Mouse (Mus musculus): ENCODE data around the gene Actr6. TPM values are rescaled to one million over a fixed set of nuclear protein-coding genes. Genes with fewer than 3 reads are reported as not detected.

Gene Actr6
- polyA plus RNA-seq, 1 experiment = 18.3 TPM

DNA sequence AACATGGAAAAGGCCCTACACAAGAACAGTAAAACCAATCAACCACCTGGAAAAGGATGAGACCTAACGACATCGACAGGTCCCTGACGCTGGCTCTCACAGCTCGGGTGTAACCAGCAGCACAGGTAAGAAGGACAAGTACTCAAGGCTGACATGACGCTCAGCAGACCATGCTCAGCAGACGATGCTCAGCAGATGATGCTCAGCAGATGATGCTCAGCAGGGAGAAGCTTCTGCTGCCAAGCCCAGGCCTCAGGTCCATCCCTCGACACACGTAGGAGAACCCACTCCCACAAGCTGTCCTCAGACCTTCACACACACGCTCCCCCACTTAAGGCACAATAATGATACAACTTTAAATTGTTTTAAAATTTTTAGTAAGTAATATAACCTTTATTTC, 66.4 kb downstream of the Actr6 start:
- no peak for TF ChIP-seq CTCF (IDR thresholded peaks at IDR 0.05; ENCODE audit: extremely low read depth, insufficient read depth, low read length)
- TF ChIP-seq POLR2A (IDR thresholded peaks at IDR 0.05; ENCODE audit: extremely low read depth, insufficient read depth, low read length) = no peak
- no peak overlapping the region for H3K4me3 ChIP-seq (ENCODE audit: insufficient read depth, low read length)
- H3K27ac ChIP-seq (ENCODE audit: insufficient read depth, low read length) = no peak overlapping the region
- peaks cover 4% of the 10 kb centered on the region; the same call in 1 of the 2 replicates for H3K4me1 ChIP-seq (ENCODE audit: control insufficient read depth, insufficient read depth, low read length)

- Histone ChIP-seq H3K27ac (ENCODE audit: insufficient read depth, low read length) (no peak overlapping the region), H3K4me3 (ENCODE audit: insufficient read depth, low read length) (no peak overlapping the region), H3K4me1 (ENCODE audit: control insufficient read depth, insufficient read depth, low read length) (peaks cover 2% of the 10 kb centered on the region; the same call in 1 of the 2 replicates)
- TF ChIP-seq CTCF (IDR thresholded peaks at IDR 0.05; ENCODE audit: extremely low read depth, insufficient read depth, low read length) (no peak), POLR2A (IDR thresholded peaks at IDR 0.05; ENCODE audit: extremely low read depth, insufficient read depth, low read length) (no peak)
Measured at GRCm38 (mm10) chr10:89664977-89665645, 67.0 kb downstream of the Actr6 start.

Other genes starting within 250 kb of the Actr6 start
- 0.08 and 0.11 TPM in 2 replicates for gene Nr1h4, start 198.7 kb downstream of the Actr6 start, polyA plus RNA-seq (2012; rRNA removed)
- gene Slc17a8, start 111.0 kb downstream of the Actr6 start, polyA plus RNA-seq (2012; rRNA removed) = 0.98 and 1.1 TPM in 2 replicates
- 25.7 and 26.0 TPM in 2 replicates for gene Scyl2, start 46.0 kb downstream of the Actr6 start, polyA plus RNA-seq (2012; rRNA removed)
- gene Uhrf1bp1l, start 12.7 kb upstream of the Actr6 start, polyA plus RNA-seq (2012; rRNA removed) = 46.6 and 53.1 TPM in 2 replicates
- gene Anks1b, start 141.2 kb upstream of the Actr6 start, polyA plus RNA-seq (2012; rRNA removed) = 231 and 238 TPM in 2 replicates

All from cortical plate, adult 2 months (tissue).